Mouse (Mus musculus) spleen, adult 2 months (tissue): ENCODE results near the gene Olfr749.
"Not testable (repeated sequence)": the region's sequence is repeated elsewhere in the genome, so short reads cannot be mapped to it uniquely, and the experiment has no call there.

Experiments used
- CTCF ChIP-seq: fragments of 200-500 bp; IDR thresholded peaks from 2 replicates; pipeline ENCODE4 v1.5.1; 2011; ENCODE audit warnings: mild to moderate bottlenecking, inconsistent platforms; ENCODE audit not compliant: insufficient read depth, insufficient read length, insufficient replicate concordance; ENCODE audit errors: extremely low read depth
- POLR2A ChIP-seq: fragments of 200-500 bp; IDR thresholded peaks from 2 replicates; pipeline ENCODE4 v1.6.1; 2011; ENCODE audit warnings: low read depth, low read length, inconsistent platforms

GRCm38 (mm10) chr14:50719875-50720274, 25.0 kb downstream of the Olfr749 start:
- not testable (repeated sequence) for TF ChIP-seq CTCF, POLR2A
